27 mouse cellular contexts compared by ENCODE assay signal in genomic region chrX:157633676-157634414, GRCm38 (mm10). TPM values are rescaled to one million over a fixed set of nuclear protein-coding genes. Genes with fewer than 3 reads are reported as not detected.
A peak's percentile ranks its signal among the peaks of the same experiment; 100 is the strongest.
DNase-seq lines count a peak whose midpoint lies in the region; ATAC-seq and TF ChIP-seq lines count a peak whose summit lies in the region.
"Had no signal": no experiment of that assay in that cellular context is flagged by ENCODE, and none has a peak within 500 bp of the region (broad histone marks: within the 10 kb centered on the region; RNA-seq: fewer than 3 reads in every experiment).

No protein-coding gene starts in this region.

- no peak overlapping the region for H3K27ac ChIP-seq in forebrain, embryonic 14.5 days (ENCODE audit: low read depth, low read length)
- no peak overlapping the region for H3K27ac ChIP-seq in forebrain, postnatal 0 days (ENCODE audit: low read depth, low read length)
- no peak overlapping the region for H3K27ac ChIP-seq in midbrain, embryonic 13.5 days
- no peak overlapping the region for H3K27ac ChIP-seq in midbrain, embryonic 10.5 days (replicated peaks)
- no peak overlapping the region for H3K27ac ChIP-seq in forebrain, embryonic 15.5 days (replicated peaks)
- no peak overlapping the region for H3K27ac ChIP-seq in hindbrain, embryonic 16.5 days (ENCODE audit: low read depth, low read length)
- H3K27ac ChIP-seq: embryonic facial prominence, embryonic 12.5 days; hindbrain, embryonic 15.5 days; intestine, embryonic 15.5 days; layer of hippocampus, adult 2 months; left cerebral cortex, adult 2 months; limb, embryonic 12.5 days; lung, embryonic 15.5 days had no signal

- peak; percentile 30 for DNase-seq in forebrain, embryonic 14.5 days (ENCODE audit: low spot score)
- DNase-seq in forebrain, postnatal 0 days, result no peak
- no peak for DNase-seq in midbrain, embryonic 10.5 days (ENCODE audit: low spot score)
- no peak for DNase-seq in liver
- DNase-seq: adrenal gland, postnatal 14 days; cerebellum, adult 11-12 months; cerebellum, adult 9-11 months; embryo, embryonic 11 days; gastrocnemius, postnatal 10 days; heart, postnatal 14 days; kidney, adult 2 months; kidney, postnatal 36 days; lung, postnatal 36 days; thymus, adult 2 months; thymus, postnatal 36 days had no signal

- no peaks in the 10 kb centered on the region for H3K9me3 ChIP-seq in forebrain, embryonic 14.5 days (replicated peaks; ENCODE audit: control insufficient read depth, low read length)
- no peaks in the 10 kb centered on the region for H3K9me3 ChIP-seq in forebrain, postnatal 0 days (ENCODE audit: low read length)
- H3K9me3 ChIP-seq in midbrain, embryonic 13.5 days, result no peaks in the 10 kb centered on the region
- H3K9me3 ChIP-seq in midbrain, embryonic 10.5 days (replicated peaks), result no peaks in the 10 kb centered on the region
- no peaks in the 10 kb centered on the region for H3K9me3 ChIP-seq in forebrain, embryonic 15.5 days
- no peaks in the 10 kb centered on the region for H3K9me3 ChIP-seq in hindbrain, embryonic 16.5 days (ENCODE audit: control insufficient read depth, low read length)
- H3K9me3 ChIP-seq: embryonic facial prominence, embryonic 12.5 days; hindbrain, embryonic 15.5 days; intestine, embryonic 15.5 days; limb, embryonic 12.5 days; lung, embryonic 15.5 days had no signal

- WGBS in forebrain, embryonic 14.5 days, result 27% methylated on average over 3 of the region's 3 CpGs
- WGBS in forebrain, postnatal 0 days, result 26% methylated on average over 3 of the region's 3 CpGs
- 44% methylated on average over 3 of the region's 3 CpGs for WGBS in midbrain, embryonic 13.5 days
- WGBS in midbrain, embryonic 10.5 days, result 42% methylated on average over 3 of the region's 3 CpGs
- 26% methylated on average over 3 of the region's 3 CpGs for WGBS in forebrain, embryonic 15.5 days
- WGBS in hindbrain, embryonic 16.5 days, result 43% methylated on average over 3 of the region's 3 CpGs

- TF ChIP-seq CTCF in forebrain, postnatal 0 days (IDR thresholded peaks at IDR 0.05; ENCODE audit: low read depth), result no peak

- H3K36me3 ChIP-seq in forebrain, embryonic 14.5 days (ENCODE audit: control insufficient read depth, insufficient read depth, low read length), result no peaks in the 10 kb centered on the region
- no peaks in the 10 kb centered on the region for H3K36me3 ChIP-seq in forebrain, postnatal 0 days (ENCODE audit: insufficient read depth)
- H3K36me3 ChIP-seq in midbrain, embryonic 13.5 days, result no peaks in the 10 kb centered on the region
- H3K36me3 ChIP-seq in midbrain, embryonic 10.5 days, result no peaks in the 10 kb centered on the region
- H3K36me3 ChIP-seq in forebrain, embryonic 15.5 days, result no peaks in the 10 kb centered on the region
- no peaks in the 10 kb centered on the region for H3K36me3 ChIP-seq in hindbrain, embryonic 16.5 days (ENCODE audit: control insufficient read depth, insufficient read depth, low read length)
- H3K36me3 ChIP-seq: embryonic facial prominence, embryonic 12.5 days; hindbrain, embryonic 15.5 days; intestine, embryonic 15.5 days; limb, embryonic 12.5 days; lung, embryonic 15.5 days had no signal

- no peak overlapping the region for H3K4me2 ChIP-seq in forebrain, embryonic 14.5 days (ENCODE audit: low read length)
- H3K4me2 ChIP-seq in forebrain, postnatal 0 days (ENCODE audit: low read depth), result no peak overlapping the region
- H3K4me2 ChIP-seq in midbrain, embryonic 13.5 days (replicated peaks), result no peak overlapping the region
- no peak overlapping the region for H3K4me2 ChIP-seq in forebrain, embryonic 15.5 days (replicated peaks)
- H3K4me2 ChIP-seq in hindbrain, embryonic 16.5 days (ENCODE audit: low read length), result no peak overlapping the region
- H3K4me2 ChIP-seq: embryonic facial prominence, embryonic 12.5 days; hindbrain, embryonic 15.5 days; intestine, embryonic 15.5 days; limb, embryonic 12.5 days; liver, embryonic 11.5 days; lung, embryonic 15.5 days had no signal

- H3K9ac ChIP-seq in forebrain, embryonic 14.5 days (ENCODE audit: low read length), result no peak overlapping the region
- no peak overlapping the region for H3K9ac ChIP-seq in forebrain, postnatal 0 days
- H3K9ac ChIP-seq in midbrain, embryonic 13.5 days (replicated peaks), result no peak overlapping the region
- no peak overlapping the region for H3K9ac ChIP-seq in forebrain, embryonic 15.5 days (replicated peaks)
- no peak overlapping the region for H3K9ac ChIP-seq in hindbrain, embryonic 16.5 days (ENCODE audit: low read depth, low read length)
- H3K9ac ChIP-seq: embryonic facial prominence, embryonic 12.5 days; hindbrain, embryonic 15.5 days; intestine, embryonic 15.5 days; limb, embryonic 12.5 days; lung, embryonic 15.5 days had no signal

- H3K4me1 ChIP-seq in forebrain, embryonic 14.5 days (ENCODE audit: control insufficient read depth, insufficient read depth, low read length), result no peaks in the 10 kb centered on the region
- H3K4me1 ChIP-seq in forebrain, postnatal 0 days (ENCODE audit: insufficient read depth), result no peaks in the 10 kb centered on the region
- no peaks in the 10 kb centered on the region for H3K4me1 ChIP-seq in midbrain, embryonic 13.5 days (replicated peaks)
- no peaks in the 10 kb centered on the region for H3K4me1 ChIP-seq in midbrain, embryonic 10.5 days
- no peaks in the 10 kb centered on the region for H3K4me1 ChIP-seq in forebrain, embryonic 15.5 days
- no peaks in the 10 kb centered on the region for H3K4me1 ChIP-seq in hindbrain, embryonic 16.5 days (ENCODE audit: control insufficient read depth, insufficient read depth, low read depth, low read length)
- H3K4me1 ChIP-seq: embryonic facial prominence, embryonic 12.5 days; hindbrain, embryonic 15.5 days; intestine, embryonic 15.5 days; limb, embryonic 12.5 days; lung, embryonic 15.5 days had no signal

- no peak overlapping the region for H3K4me3 ChIP-seq in forebrain, embryonic 14.5 days (ENCODE audit: low read depth, low read length)
- H3K4me3 ChIP-seq in forebrain, postnatal 0 days (ENCODE audit: low read depth, low read length), result no peak overlapping the region
- no peak overlapping the region for H3K4me3 ChIP-seq in midbrain, embryonic 13.5 days (replicated peaks)
- no peak overlapping the region for H3K4me3 ChIP-seq in midbrain, embryonic 10.5 days
- H3K4me3 ChIP-seq in forebrain, embryonic 15.5 days, result no peak overlapping the region
- no peak overlapping the region for H3K4me3 ChIP-seq in hindbrain, embryonic 16.5 days (ENCODE audit: low read length)
- H3K4me3 ChIP-seq: embryonic facial prominence, embryonic 12.5 days; hindbrain, embryonic 15.5 days; intestine, embryonic 15.5 days; layer of hippocampus, adult 2 months; left cerebral cortex, adult 2 months; limb, embryonic 12.5 days; lung, embryonic 15.5 days had no signal

- peak; percentile 62 for ATAC-seq in forebrain, embryonic 14.5 days
- no peak for ATAC-seq in forebrain, postnatal 0 days
- ATAC-seq in midbrain, embryonic 13.5 days, result peak; percentile 56
- 0 out of 2 replicates have a peak, but pooled peaks have one; percentile 38 for ATAC-seq in forebrain, embryonic 15.5 days (replicated peaks)
- peak; percentile 48 for ATAC-seq in hindbrain, embryonic 16.5 days
- ATAC-seq: intestine, embryonic 15.5 days; Patski had no signal

- no peaks in the 10 kb centered on the region for H3K27me3 ChIP-seq in forebrain, embryonic 14.5 days (replicated peaks; ENCODE audit: control insufficient read depth, insufficient read depth, low read length)
- H3K27me3 ChIP-seq in forebrain, postnatal 0 days (ENCODE audit: insufficient read depth, low read length), result no peaks in the 10 kb centered on the region
- no peaks in the 10 kb centered on the region for H3K27me3 ChIP-seq in midbrain, embryonic 13.5 days
- H3K27me3 ChIP-seq in midbrain, embryonic 10.5 days (ENCODE audit: low read depth, poor library complexity, severe bottlenecking), result 0 out of 2 replicates have a peak, but pooled peaks cover 4% of the 10 kb centered on the region
- H3K27me3 ChIP-seq in forebrain, embryonic 15.5 days, result no peaks in the 10 kb centered on the region
- no peaks in the 10 kb centered on the region for H3K27me3 ChIP-seq in hindbrain, embryonic 16.5 days (replicated peaks; ENCODE audit: control insufficient read depth, insufficient read depth, low read length)
- H3K27me3 ChIP-seq: embryonic facial prominence, embryonic 12.5 days; hindbrain, embryonic 15.5 days; intestine, embryonic 15.5 days; limb, embryonic 12.5 days; lung, embryonic 15.5 days had no signal

RNA-seq across cellular contexts. Expression of gene Mbtps2, which starts 35.3 kb away (rescaled TPM):
- 27.9 and 30.6 TPM in 2 replicates for polyA plus RNA-seq in forebrain, embryonic 14.5 days (2014; fragmentation: Nextera tagmentation; extraction: Ambion mirVana)
- 15.0 and 19.0 TPM in 2 replicates for total RNA-seq in forebrain, postnatal 0 days (2014; rRNA removed)
- 20.0 and 24.9 TPM in 2 replicates for polyA plus RNA-seq in forebrain, postnatal 0 days (2015; fragmentation: Nextera tagmentation; extraction: Ambion mirVana)
- polyA plus RNA-seq in midbrain, embryonic 13.5 days (2015; fragmentation: Nextera tagmentation; extraction: Ambion mirVana), result 25.1 and 25.3 TPM in 2 replicates
- 17.2 and 20.0 TPM in 2 replicates for polyA plus RNA-seq in midbrain, embryonic 10.5 days (2016; fragmentation: Nextera tagmentation; extraction: Ambion mirVana)
- polyA plus RNA-seq in forebrain, embryonic 15.5 days (2015; fragmentation: Nextera tagmentation; extraction: Ambion mirVana), result 30.4 and 35.4 TPM in 2 replicates
- 25.9 and 30.1 TPM in 2 replicates for polyA plus RNA-seq in hindbrain, embryonic 16.5 days (2015; fragmentation: Nextera tagmentation; extraction: Ambion mirVana)
